Mouse (Mus musculus): ENCODE data around the gene Grcc10.
A peak's percentile ranks its signal among the peaks of the same experiment; 100 is the strongest.

The Grcc10 gene

DNA sequence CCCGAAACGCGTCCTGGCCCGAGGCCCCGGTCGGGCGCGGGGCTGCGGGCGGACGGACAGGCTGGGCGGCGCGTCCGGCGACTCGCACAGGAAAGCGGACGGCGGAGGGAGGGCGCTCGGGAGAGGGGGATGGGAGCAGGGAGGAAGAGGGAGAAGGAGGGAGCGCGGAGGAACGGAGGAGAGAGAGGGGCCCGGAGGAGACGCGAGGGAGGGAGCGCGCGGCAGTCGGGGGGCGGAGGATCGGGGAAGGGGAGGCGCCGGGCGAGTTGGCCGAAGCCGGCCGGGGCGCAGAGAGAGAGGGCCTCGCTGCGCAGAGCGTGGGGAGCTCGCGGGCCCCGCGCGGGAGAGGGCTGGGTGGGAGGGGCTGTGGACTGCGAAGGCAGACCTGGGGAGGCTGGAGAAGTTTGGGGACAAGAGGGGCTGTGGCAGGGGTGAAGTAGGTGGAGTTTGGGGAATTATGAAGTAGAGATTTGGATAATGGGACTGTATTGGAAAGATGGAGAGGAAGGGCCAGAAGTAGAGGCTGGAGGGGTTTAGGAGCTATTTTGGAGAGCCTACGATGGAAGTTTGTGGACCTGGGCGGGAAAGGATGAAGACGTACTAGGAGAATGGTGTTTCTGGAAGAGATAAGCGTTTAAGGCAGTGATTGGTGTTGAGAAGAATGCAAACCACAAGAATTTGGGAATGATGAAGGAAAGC, 15.6 kb upstream of the Grcc10 start:
- DNase-seq, result peak; percentile 39 to 42

DNA sequence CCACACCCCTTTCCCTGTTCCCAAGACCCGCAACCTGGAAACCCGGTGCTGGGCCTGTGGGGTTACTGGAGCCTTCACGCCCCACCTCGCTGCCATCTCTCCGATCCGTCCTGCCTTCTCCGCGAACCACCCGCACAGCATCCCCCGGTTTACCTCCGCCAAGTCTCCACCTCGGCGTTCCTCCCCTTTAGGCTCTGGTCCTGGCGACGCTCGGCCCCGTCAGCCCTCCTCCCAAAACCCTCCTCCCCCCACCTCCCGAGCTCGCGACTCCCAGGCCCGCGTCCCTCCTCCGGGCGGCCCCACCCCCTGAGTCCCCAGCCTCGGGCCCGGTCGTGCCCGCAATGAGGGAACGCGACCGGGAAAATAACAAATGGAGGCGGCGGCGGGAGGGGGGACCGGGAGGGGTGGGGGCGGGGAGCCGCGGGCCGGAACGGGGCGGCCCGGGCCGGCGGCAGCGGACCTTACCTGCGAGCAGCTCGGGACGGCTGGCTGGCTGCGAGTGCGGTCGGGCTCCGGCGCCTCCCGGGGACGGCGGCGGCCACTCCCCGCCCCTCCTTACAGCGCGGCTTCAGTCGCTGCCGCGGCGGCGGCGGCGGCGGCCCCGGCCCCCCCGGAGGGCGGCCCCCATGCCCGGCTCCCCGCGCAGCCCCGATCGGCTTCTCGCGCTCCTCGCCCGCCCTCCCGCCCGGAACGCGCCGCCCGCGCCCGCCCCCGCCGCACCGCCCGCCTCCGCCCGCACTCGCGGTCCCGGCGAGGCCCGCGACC, 14.8 kb upstream of the Grcc10 start, which contains the start of the genes Gm45234 and Atn1:
Gene Gm45234, minus strand, starts transcription at position 191 of the 765 bp plus-strand sequence.
Gene Atn1, minus strand, starts transcription at position 694 of the 765 bp plus-strand sequence.
- DNase-seq, result peak; percentile 31 to 43

DNA sequence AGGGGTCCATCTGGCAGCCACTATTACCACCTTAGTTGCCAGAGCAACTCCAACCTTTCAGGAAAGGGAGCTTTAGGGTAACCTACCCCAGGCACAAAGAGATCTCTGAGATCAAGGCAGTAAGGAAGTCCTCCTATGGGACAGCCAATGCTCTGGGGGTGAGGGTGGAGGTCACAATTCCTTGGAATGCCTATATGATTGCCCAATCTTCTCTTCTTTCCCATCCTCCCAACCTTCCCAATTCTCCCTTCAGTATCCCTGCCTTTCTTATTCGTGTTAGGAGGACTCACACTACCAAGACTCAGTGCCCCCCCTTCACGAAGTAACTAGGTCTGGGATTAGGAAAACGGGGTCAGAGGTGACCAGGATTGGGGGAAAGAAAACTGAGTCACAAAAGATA, 14.1 kb upstream of the Grcc10 start:
- DNase-seq, result no peak

DNA sequence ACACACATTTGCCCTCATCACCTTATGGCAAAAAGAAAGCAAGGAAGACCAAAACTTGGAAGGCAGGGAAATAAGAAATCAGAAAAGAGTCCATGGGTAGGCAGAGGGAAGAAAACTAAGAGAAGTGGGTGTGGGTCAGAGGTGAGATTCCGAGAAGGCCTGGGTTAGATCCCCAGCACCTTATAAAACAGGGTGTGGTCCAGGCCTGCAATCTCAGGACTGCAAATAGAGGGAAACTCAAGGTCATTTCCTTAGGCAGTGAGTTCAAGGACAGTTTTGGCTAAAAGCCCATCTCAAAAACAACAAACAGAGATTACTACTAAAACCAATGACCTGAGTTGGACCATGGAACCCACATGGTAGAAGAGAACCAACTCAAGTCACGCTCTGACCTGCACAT, 12.7 kb upstream of the Grcc10 start:
- no peak for DNase-seq

DNA sequence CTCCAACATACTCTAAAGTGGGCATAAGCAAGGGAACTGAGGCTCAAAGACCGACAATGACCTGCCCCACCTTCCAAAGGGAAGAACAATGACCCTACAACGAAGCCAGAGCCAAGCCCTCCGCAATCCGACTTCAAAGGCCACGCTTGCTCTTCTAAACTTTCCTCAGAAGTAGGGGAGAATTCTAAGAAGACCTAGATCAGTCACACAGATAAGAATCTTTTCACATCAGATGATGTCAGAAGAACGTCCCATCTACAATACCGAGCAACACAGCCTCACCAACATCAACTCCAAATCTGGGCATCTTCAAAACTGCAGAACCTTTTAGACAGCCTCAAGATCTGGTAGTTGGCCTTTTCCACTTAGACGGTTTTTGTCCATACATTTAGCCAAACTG, 9.2 kb upstream of the Grcc10 start:
- DNase-seq, result no peak

DNA sequence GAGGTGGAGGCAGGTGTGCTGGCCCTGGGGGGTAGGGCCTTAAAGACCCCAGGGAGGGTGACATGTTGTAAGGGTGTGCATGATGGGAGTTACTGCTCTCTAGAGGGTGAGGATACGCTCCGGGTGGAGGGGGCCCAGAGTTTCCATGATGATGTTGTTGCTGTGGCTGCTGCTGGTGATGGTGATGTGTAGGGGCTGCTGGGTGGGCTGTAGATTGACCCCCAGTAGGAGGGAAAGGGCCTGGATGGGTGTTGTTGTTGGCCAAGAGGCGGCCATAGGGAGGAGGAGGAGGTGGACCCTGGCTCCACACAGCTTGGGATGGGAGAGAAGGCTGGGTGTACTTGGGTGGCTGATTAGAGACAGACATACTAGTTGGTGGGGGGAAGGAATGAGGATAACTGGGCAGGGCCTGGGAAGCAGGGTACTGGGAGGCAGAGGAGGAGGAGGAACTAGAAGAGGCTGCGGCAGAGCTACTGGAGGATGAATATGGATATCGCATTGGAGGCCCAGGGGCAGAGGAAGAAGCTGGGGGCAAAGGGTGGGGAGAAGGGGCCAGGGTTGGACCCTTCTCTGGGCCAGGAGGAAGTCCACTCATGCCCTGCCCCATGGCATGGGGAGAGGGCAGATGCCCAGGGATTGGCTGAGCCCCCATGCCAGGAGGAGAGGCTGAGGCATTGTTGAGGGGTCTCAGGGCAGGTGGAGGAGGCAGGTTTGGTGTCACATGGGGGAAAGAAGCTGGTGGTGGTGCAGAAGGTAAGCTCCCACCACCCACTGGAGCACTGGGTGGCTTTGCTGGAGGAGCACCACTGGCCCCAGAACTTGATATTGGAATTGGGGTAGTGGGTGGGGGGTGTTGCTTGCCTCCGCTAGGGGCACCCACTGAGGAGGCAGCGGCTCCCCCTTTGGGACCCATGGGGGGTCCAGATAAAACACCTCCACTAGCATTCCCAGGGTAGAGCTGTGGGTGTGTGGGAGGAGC, 5.8 kb upstream of the Grcc10 start:
- DNase-seq, result no peak

DNA sequence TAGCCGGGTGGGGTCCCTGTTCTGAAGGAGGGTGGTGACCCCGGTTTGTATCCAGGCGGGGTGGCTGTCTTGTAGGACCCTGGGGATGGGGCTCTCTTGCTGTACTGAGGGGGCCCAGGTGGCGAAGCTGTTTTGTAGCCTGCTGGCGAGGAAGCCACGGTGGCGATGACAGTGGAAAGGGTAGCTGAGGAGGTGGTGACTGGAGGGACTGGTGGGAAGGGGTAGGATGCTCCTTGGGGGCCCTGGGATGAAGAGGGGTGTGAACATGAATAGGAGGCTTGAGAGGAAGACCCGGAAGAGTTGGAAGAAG, 5.1 kb upstream of the Grcc10 start:
- peak in 1 of 2 experiments; percentile 54 for DNase-seq

DNA sequence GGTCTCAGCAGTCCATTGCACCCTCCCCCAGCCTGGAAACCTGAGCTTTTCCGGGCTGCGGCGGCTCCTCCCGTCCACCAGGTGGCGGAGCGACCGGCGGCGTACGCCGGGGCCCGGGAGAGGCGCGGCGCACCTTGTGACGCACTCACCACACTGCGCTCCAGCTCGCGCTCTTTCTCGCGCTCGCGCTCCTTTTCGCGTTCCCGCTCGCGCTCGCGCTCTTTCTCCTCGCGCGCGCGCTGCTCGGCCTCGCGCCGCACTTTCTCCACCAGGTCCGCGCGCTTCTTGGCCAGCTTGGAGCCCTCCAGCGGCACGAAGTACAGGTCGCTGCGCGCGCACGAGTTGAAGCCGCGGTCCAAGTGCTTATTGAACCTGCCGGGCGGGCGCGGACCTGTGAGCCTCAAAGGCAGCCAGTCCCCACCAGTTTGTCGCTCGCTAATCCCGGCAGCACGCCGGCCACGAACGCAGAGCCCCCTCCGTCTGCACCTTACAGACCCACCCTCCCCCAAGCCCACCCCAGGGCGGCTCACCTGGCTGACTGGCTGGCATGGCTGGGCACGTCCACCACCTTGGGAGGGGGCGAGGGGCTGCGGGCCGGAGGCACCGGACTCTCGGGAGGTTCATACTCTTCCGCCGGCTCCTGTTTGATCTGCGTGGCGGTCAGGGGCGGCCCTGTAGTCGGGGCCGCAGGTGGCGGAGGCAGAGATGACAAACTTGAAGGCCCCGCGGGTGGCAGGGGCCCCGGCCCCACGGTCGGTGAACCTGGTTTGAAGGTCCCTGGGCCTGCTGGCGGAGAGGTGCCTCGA, 4.5 kb upstream of the Grcc10 start:
- peak; percentile 95 to 96 for DNase-seq

DNA sequence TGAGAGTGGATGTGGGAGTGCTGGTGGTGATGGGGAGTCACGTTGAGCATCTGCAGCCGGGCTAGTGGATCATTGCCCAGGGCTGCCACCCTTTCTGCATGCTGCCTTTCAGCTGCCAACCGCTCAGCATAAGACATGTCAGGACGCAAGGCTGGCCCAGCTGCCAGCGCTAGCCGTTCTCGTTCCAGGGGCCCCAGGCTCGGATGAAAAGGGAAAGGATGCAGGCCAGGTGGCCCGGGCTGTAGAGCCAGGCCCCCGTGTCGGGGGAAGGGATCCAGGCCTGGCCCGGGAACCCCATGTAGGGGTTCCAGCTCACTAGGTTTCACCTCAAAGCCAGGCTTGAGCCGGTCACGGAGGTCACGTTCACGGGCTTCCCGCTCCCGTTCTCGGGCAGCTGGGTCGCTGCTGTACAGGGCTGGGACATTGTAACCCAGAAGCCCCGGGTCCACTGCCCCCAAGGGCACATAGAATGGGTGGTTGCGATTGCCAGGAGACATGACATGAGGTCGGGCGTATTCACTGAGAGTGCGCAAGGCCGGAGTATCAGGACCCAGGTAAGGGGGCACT, 3.7 kb upstream of the Grcc10 start:
- DNase-seq, result no peak

DNA sequence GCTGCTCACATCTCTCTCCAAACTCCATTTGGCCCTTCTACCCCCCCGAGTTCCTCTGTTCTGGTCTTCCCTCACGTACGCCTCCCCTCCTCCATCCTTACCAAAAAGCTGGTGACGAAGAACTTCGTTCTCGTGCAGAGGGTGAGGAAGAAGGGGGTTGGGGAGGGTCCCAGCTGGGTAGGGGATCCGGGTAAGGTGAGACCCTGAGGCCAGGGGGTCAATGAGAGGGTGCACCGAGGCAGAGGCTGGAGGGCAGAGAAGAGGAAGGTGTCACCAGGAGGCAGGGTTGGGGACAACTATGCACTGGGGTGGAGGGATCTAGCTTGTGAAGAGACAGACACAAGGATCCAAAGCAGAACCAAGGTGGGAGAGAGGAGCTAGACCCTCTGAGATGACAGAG, 2.5 kb upstream of the Grcc10 start:
- no peak for DNase-seq

DNA sequence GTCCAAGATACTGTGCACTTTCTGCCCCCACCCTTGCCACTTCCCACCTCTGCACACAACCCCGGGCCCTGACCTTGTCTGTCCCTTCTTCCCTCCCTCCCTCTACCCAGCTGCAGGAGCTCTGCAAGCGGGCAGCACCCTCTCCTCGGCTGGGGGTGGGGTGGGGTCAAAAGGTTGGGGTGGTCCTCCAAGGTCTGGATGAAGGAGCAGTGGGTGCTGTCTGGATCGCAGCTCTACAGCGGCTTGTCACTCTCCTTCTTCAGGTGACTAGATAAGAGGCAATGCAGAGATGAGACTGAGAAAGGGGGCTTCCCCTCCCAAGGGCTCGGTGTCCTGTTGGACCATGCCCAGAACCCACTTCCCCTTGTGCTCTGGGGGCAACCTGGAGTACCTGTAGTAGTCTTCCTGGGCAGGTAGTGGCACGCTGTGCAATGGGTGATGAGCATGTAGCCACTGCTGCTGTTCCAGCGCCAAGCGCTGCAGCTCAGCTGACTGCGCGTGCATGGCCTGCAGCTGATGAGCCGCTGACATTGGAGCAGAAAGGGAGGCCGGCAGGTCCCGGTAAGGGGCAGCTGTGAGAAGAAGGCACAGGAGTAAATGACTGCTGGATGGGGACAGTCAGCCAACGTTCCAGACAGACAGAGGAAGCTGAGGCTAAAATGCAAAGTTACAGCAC, 1.8 kb upstream of the Grcc10 start:
- DNase-seq, result no peak

DNA sequence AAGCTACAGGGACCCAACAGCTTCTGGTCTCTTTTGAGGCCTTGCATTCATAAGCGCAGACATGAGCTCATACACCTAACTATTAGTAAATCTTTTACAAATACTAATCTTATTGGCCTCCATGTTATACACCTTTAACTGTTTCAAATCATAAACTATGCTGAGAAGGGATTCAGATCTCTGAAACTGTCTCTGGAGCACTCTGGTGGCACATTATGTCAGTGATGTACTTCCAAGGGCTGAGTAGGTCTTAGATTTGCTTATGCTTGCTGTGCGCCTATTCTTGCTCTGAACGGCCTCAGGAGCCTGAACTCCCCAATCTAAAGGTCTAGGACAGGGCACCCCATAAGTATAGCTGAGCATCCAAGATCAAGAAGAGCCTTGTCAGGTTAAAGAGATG, 668 bp upstream of the Grcc10 start:
- DNase-seq, result no peak

DNA sequence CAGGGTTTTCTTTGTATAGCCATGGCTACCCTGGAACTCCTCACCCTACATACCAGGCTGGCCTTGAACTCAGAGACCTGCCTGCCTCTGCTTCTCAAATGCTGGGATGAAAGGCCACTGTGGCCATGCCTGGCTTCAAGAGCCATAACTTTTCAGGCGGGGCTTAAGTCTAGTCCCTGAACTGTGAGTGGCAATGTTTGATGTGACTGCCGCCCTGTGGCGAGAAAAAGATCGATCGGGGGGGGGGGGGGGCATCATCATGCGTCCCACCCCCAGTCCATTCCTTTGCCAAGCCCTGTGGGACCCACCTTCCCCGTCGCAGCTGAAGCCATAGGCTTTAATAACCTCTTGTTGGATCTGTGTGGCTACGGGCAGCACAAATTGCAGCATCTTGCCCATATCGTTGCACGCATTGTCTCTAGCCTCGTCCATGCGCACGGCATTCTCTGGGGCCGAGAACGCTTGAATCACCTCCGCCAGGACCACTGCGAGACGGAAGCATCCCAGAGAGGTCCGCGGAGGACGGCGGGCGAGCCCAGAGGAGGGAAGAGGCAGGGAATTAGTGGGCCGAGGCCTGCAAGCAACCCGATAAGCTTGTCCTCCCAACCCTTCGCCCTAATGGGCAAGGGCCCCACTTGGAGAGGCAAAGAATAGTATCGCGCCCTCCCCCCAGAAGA, 825 bp downstream of the Grcc10 start:
- DNase-seq, result peak; percentile 62 to 72

DNA sequence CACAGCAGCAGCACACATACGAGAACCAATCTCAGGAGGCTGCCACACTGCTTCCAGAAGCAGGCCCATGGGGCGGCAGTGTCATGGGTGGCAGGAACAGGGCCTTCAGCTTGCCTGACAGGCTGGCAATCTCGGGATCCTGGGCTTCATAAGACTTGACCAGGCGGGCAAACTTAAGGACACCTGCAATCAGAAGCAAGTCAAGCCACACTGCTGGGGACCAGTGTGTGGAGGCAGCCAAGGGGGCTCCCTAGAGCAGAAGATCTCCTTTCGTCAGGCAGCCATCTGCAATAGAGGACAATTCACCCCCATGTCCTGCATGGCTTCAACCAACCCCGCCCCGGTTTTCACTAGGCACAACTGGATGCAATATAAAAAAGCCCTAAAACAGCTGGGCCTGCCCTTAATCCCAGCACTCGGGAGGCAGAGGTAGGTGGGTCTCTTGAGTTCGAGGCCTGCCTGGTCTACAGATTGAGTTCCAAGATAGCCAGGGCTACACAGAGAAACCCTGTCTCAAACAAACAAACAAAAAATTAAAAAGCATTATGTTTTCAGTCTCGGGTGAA, 1.9 kb downstream of the Grcc10 start:
- no peak for DNase-seq

DNA sequence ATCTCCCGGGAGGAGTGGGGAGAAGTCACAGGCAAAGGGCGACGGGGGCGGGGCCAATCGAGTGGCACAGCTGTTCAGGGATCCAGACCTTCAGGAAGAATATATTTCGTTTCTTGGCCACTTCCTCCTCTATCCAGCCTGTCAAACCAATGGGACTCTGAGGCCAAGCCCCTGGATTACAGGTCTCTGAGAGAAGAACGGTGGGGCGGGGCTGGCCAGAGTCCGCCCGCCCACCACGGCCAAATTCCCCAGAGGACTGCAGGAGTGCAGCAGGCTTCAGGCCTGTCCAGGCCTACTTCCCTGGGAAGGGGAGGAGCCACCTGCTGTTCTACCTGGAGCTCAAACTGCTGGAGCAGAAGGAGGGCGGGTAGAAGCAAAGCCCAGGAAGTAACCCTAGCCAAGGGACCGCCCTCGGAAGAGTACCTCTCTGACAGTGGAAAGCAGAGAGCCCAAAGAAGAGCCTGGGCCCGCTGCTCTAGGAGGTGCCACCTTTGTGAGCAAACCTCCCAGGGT, 2.6 kb downstream of the Grcc10 start, which contains the start of gene Ptpn6:
Gene Ptpn6, minus strand, starts transcription at position 204 of the 513 bp plus-strand sequence.
- DNase-seq, result no peak

DNA sequence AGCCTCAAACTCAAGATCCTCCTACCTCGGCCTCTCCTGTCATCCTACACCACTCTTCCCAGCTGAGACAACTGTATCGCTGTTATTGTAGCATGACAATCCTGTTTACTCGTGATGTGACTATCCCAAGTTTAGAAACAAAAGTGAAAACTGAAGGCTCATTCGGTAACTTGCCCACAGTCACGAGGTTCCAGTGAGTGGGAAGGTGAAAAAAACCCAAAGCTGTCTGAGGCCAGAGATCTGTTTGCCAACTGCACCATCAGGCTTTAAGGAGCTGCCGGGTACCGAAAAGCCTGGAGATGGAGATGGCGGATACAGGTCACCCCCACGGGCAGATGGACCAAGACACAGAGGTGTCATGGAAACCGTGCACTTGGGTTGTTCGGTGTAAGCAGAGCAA, 4.1 kb downstream of the Grcc10 start:
- DNase-seq, result no peak

DNA sequence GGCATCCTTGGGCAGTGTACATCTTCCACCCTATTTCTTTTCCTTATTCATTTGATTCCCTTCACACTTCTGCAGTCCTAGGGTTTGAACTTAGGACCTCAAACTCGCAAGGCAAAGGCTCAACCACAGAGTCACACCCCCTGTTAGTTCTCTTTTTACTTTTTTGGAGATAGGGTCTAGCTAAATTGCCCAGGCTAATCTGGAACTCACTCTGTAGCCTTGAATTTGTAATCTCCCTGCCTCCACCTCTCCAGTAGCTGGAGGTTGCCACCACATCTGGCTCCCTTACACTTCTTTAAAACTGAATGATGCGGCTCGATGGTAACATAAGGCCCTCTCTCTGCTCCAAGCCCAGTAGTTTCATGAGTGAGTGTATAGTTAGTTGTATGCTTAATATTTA, 6.8 kb downstream of the Grcc10 start:
- DNase-seq, result no peak

DNA sequence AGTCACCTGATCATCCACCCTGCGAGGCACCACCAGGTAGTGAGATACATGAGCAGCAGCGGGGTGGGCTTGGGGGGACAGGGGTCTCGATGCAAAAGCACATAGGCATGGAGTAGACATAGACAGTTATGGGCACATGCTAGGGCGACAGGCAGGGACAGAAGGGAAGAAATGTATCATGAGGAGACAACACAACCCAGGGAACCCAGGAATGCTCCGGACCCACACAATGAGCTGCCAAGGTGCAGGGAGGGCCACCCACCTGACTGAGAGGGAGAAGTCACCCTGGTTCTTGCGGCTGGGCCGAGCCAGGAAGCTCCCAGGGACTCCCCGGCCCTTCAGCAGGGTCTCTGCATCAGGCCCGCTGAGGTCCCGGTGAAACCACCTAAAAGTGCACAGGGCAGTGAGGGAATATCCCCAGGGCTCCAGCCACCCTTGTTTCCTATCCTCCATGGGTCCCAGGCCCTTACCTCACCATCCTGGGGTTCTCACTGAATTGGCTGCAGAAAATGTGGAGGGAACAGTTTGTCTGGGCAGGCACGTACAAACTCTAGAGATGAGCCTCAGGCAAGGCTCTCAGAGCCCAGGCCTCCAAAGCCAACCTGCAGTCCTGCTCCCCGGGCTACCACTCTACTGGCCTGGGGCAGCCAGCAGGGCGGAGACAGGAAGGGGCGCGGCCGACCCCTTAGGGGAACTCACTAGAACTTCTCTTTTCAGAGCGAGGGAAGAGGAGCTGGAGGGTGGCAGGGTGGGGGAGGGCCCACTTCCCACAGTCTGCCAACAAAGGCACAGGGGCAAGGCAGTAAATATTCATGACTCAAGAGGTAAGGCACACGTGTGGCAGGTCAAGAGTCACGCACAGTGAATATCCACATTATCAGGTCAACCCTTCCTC, 8.5 kb downstream of the Grcc10 start:
- DNase-seq, result peak; percentile 87 to 90

DNA sequence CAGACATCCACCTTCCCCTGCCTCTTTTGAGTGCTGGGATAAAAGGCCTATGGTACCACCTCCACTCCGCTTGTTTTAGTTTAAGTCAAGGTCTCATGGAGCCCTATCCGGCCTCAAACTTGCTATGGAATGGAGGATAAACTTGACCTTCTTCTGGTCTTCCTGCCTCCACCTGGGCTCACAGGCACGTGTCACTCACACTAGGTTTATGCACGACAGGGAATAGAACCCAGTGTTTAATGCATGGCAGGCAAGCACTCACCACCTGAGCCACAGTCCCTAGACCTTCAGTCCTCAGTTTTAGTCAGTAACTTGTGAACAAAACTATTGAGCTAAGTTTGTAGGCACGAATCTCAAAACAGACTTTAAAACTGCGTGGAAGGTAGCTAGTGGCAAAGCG, 10.1 kb downstream of the Grcc10 start:
- no peak for DNase-seq

Data from B cell, adult 2 months (primary cell).